Mouse (Mus musculus): ENCODE results near the gene Ahcyl2. TPM values are rescaled to one million over a fixed set of nuclear protein-coding genes. Genes with fewer than 3 reads are reported as not detected.

Ahcyl2 gene
- polyA plus RNA-seq, 1 experiment from 2014 or later = 14.0 TPM

GRCm38 (mm10) chr6:29904281-29904680, 136.5 kb downstream of the Ahcyl2 start:
- no peak for DNase-seq (ENCODE audit: low spot score)
- H3K27me3 ChIP-seq (replicated peaks; ENCODE audit: control insufficient read depth, insufficient read depth, low read length) = no peaks in the 10 kb centered on the region
- H3K4me1 ChIP-seq (ENCODE audit: control insufficient read depth, insufficient read depth, low read length) = no peaks in the 10 kb centered on the region
- H3K9ac ChIP-seq (ENCODE audit: low read depth, low read length) = no peak overlapping the region
- no peak overlapping the region for H3K4me2 ChIP-seq (ENCODE audit: low read depth, low read length)
- peaks cover 31% of the 10 kb centered on the region for H3K36me3 ChIP-seq (ENCODE audit: control insufficient read depth, insufficient read depth, low read length)
- no peak overlapping the region for H3K27ac ChIP-seq (replicated peaks; ENCODE audit: low read depth, low read length)
- WGBS = 80% methylated on average over 3 of the region's 3 CpGs
- H3K9me3 ChIP-seq (ENCODE audit: control insufficient read depth, low read length) = no peaks in the 10 kb centered on the region
- no peak overlapping the region for H3K4me3 ChIP-seq (ENCODE audit: low read depth, low read length)
- ATAC-seq (ENCODE audit: low read depth) = no peak

GRCm38 (mm10) chr6:29910631-29911030, 142.8 kb downstream of the Ahcyl2 start:
- peaks cover 30% of the 10 kb centered on the region for H3K36me3 ChIP-seq (ENCODE audit: control insufficient read depth, insufficient read depth, low read length)
- H3K27ac ChIP-seq (replicated peaks; ENCODE audit: low read depth, low read length) = no peak overlapping the region
- H3K4me1 ChIP-seq (ENCODE audit: control insufficient read depth, insufficient read depth, low read length) = no peaks in the 10 kb centered on the region
- no peaks in the 10 kb centered on the region for H3K9me3 ChIP-seq (ENCODE audit: control insufficient read depth, low read length)
- no peak for DNase-seq (ENCODE audit: low spot score)
- H3K4me2 ChIP-seq (ENCODE audit: low read depth, low read length) = no peak overlapping the region
- WGBS = 90% methylated on average over 3 of the region's 3 CpGs
- H3K27me3 ChIP-seq (replicated peaks; ENCODE audit: control insufficient read depth, insufficient read depth, low read length) = no peaks in the 10 kb centered on the region; the same call in 1 of the 2 replicates
- no peak overlapping the region for H3K9ac ChIP-seq (ENCODE audit: low read depth, low read length)
- no peak overlapping the region for H3K4me3 ChIP-seq (ENCODE audit: low read depth, low read length)
- no peak for ATAC-seq (ENCODE audit: low read depth)

- peaks cover 18% of the 10 kb centered on the region; the same call in 1 of the 2 replicates for H3K36me3 ChIP-seq (ENCODE audit: control insufficient read depth, insufficient read depth, low read length)
- no peak overlapping the region for H3K4me2 ChIP-seq (ENCODE audit: low read depth, low read length)
- DNase-seq (ENCODE audit: low spot score) (no peak), ATAC-seq (ENCODE audit: low read depth) (no peak)
- no peaks in the 10 kb centered on the region for H3K9me3 ChIP-seq (ENCODE audit: control insufficient read depth, low read length)
- peaks cover 8% of the 10 kb centered on the region for H3K27me3 ChIP-seq (replicated peaks; ENCODE audit: control insufficient read depth, insufficient read depth, low read length)
- H3K4me3 ChIP-seq (ENCODE audit: low read depth, low read length) = no peak overlapping the region
- H3K4me1 ChIP-seq (ENCODE audit: control insufficient read depth, insufficient read depth, low read length) = peaks cover 4% of the 10 kb centered on the region; the same call in 1 of the 2 replicates
- no peak overlapping the region for H3K27ac ChIP-seq (replicated peaks; ENCODE audit: low read depth, low read length)
- H3K9ac ChIP-seq (ENCODE audit: low read depth, low read length) = no peak overlapping the region
- 16% methylated on average over 1 of the region's 1 CpGs for WGBS
Measured at GRCm38 (mm10) chr6:29913673-29914072, 145.9 kb downstream of the Ahcyl2 start.

GRCm38 (mm10) chr6:29914136-29914535, 146.3 kb downstream of the Ahcyl2 start:
- H3K27ac ChIP-seq (replicated peaks; ENCODE audit: low read depth, low read length) = no peak overlapping the region
- H3K4me1 ChIP-seq (ENCODE audit: control insufficient read depth, insufficient read depth, low read length) = peaks cover 4% of the 10 kb centered on the region; the same call in 1 of the 2 replicates
- ATAC-seq (ENCODE audit: low read depth) (no peak), DNase-seq (ENCODE audit: low spot score) (no peak)
- no peak overlapping the region for H3K4me2 ChIP-seq (ENCODE audit: low read depth, low read length)
- no peaks in the 10 kb centered on the region for H3K9me3 ChIP-seq (ENCODE audit: control insufficient read depth, low read length)
- H3K9ac ChIP-seq (ENCODE audit: low read depth, low read length) = no peak overlapping the region
- peaks cover 13% of the 10 kb centered on the region for H3K27me3 ChIP-seq (replicated peaks; ENCODE audit: control insufficient read depth, insufficient read depth, low read length)
- H3K36me3 ChIP-seq (ENCODE audit: control insufficient read depth, insufficient read depth, low read length) = peaks cover 14% of the 10 kb centered on the region; the same call in 1 of the 2 replicates
- no peak overlapping the region for H3K4me3 ChIP-seq (ENCODE audit: low read depth, low read length)

GRCm38 (mm10) chr6:29915836-29916235, 148.0 kb downstream of the Ahcyl2 start:
- Histone ChIP-seq H3K27ac (replicated peaks; ENCODE audit: low read depth, low read length) (no peak overlapping the region), H3K4me2 (ENCODE audit: low read depth, low read length) (no peak overlapping the region), H3K4me3 (ENCODE audit: low read depth, low read length) (no peak overlapping the region), H3K9ac (ENCODE audit: low read depth, low read length) (no peak overlapping the region), H3K36me3 (ENCODE audit: control insufficient read depth, insufficient read depth, low read length) (0 out of 2 replicates have a peak, but pooled peaks cover under 1% of the 10 kb centered on the region), H3K4me1 (ENCODE audit: control insufficient read depth, insufficient read depth, low read length) (peaks cover 4% of the 10 kb centered on the region; the same call in 1 of the 2 replicates), H3K9me3 (ENCODE audit: control insufficient read depth, low read length) (no peaks in the 10 kb centered on the region), H3K27me3 (replicated peaks; ENCODE audit: control insufficient read depth, insufficient read depth, low read length) (peaks cover 13% of the 10 kb centered on the region)
- 40% methylated on average over 9 of the region's 9 CpGs for WGBS
- ATAC-seq (ENCODE audit: low read depth) (no peak), DNase-seq (ENCODE audit: low spot score) (no peak)

- peak within 1 kb of the TSS; percentile 95 for H3K4me2 ChIP-seq (ENCODE audit: low read depth, low read length)
- peak within 1 kb of the TSS; percentile 64 for H3K9ac ChIP-seq (ENCODE audit: low read depth, low read length)
- H3K4me3 ChIP-seq (ENCODE audit: low read depth, low read length) = peak within 1 kb of the TSS; percentile 75
- ATAC-seq (ENCODE audit: low read depth) = peak; percentile 99
- H3K27me3 ChIP-seq (replicated peaks; ENCODE audit: control insufficient read depth, insufficient read depth, low read length) = peaks cover 13% of the 10 kb centered on the region
- H3K4me1 ChIP-seq (ENCODE audit: control insufficient read depth, insufficient read depth, low read length) = peaks cover 4% of the 10 kb centered on the region; the same call in 1 of the 2 replicates
- WGBS = 2% methylated on average over 53 of the region's 67 CpGs
- no peaks in the 10 kb centered on the region for H3K36me3 ChIP-seq (ENCODE audit: control insufficient read depth, insufficient read depth, low read length)
- DNase-seq (ENCODE audit: low spot score) = peak; percentile 97
- H3K9me3 ChIP-seq (ENCODE audit: control insufficient read depth, low read length) = no peaks in the 10 kb centered on the region
- no peak within 1 kb of the TSS for H3K27ac ChIP-seq (replicated peaks; ENCODE audit: low read depth, low read length)
Measured at GRCm38 (mm10) chr6:29916530-29917382, 148.9 kb downstream of the Ahcyl2 start, which contains the start of gene Strip2. Gene Strip2 (plus strand): TSS chr6:29917012.

GRCm38 (mm10) chr6:29917383-29917720, 149.5 kb downstream of the Ahcyl2 start:
- H3K4me2 ChIP-seq (ENCODE audit: low read depth, low read length) = peak overlapping the region; percentile 95
- peak; percentile 38 for DNase-seq (ENCODE audit: low spot score)
- H3K4me3 ChIP-seq (ENCODE audit: low read depth, low read length) = peak overlapping the region; percentile 75
- peak overlapping the region; percentile 64 for H3K9ac ChIP-seq (ENCODE audit: low read depth, low read length)
- H3K27ac ChIP-seq (replicated peaks; ENCODE audit: low read depth, low read length) = no peak overlapping the region
- H3K27me3 ChIP-seq (replicated peaks; ENCODE audit: control insufficient read depth, insufficient read depth, low read length) = peaks cover 13% of the 10 kb centered on the region
- under 1% methylated on average over 17 of the region's 21 CpGs for WGBS
- peaks cover 4% of the 10 kb centered on the region; the same call in 1 of the 2 replicates for H3K4me1 ChIP-seq (ENCODE audit: control insufficient read depth, insufficient read depth, low read length)
- H3K36me3 ChIP-seq (ENCODE audit: control insufficient read depth, insufficient read depth, low read length) = no peaks in the 10 kb centered on the region
- peak; percentile 73 for ATAC-seq (ENCODE audit: low read depth)
- no peaks in the 10 kb centered on the region for H3K9me3 ChIP-seq (ENCODE audit: control insufficient read depth, low read length)

GRCm38 (mm10) chr6:29917947-29918346, 150.1 kb downstream of the Ahcyl2 start:
- Histone ChIP-seq H3K9ac (ENCODE audit: low read depth, low read length) (no peak overlapping the region), H3K4me1 (ENCODE audit: control insufficient read depth, insufficient read depth, low read length) (peaks cover 4% of the 10 kb centered on the region; the same call in 1 of the 2 replicates), H3K36me3 (ENCODE audit: control insufficient read depth, insufficient read depth, low read length) (no peaks in the 10 kb centered on the region), H3K4me3 (ENCODE audit: low read depth, low read length) (peak overlapping the region; percentile 75), H3K27me3 (replicated peaks; ENCODE audit: control insufficient read depth, insufficient read depth, low read length) (peaks cover 13% of the 10 kb centered on the region), H3K4me2 (ENCODE audit: low read depth, low read length) (peak overlapping the region; percentile 95), H3K27ac (replicated peaks; ENCODE audit: low read depth, low read length) (no peak overlapping the region), H3K9me3 (ENCODE audit: control insufficient read depth, low read length) (no peaks in the 10 kb centered on the region)
- ATAC-seq (ENCODE audit: low read depth) = no peak
- WGBS = 32% methylated on average over 4 of the region's 4 CpGs
- no peak for DNase-seq (ENCODE audit: low spot score)
